Mouse (Mus musculus) ES-E14 (cell line): ENCODE measurements around the gene Gm43720. TPM values are rescaled to one million over a fixed set of nuclear protein-coding genes. Genes with fewer than 3 reads are reported as not detected.

ENCODE experiments used
- DNase-seq: peaks from one replicate; pipeline ENCODE4 v3.0.0-alpha.2; 2013; ENCODE audit warnings: low read depth, low spot score
- H3K27ac ChIP-seq: 2 replicates; pipeline ENCODE4 v1.5.1; 2012; ENCODE audit warnings: low read depth, mild to moderate bottlenecking, low read length, moderate library complexity, mixed read lengths; ENCODE audit not compliant: poor library complexity, insufficient read depth, severe bottlenecking
- H3K36me3 ChIP-seq: 2 replicates; pipeline ENCODE4 v1.6.1; 2012; ENCODE audit warnings: mild to moderate bottlenecking, low read length, moderate library complexity, mixed read lengths; ENCODE audit not compliant: control insufficient read depth, poor library complexity, insufficient read depth, severe bottlenecking
- H3K4me1 ChIP-seq, 2 experiments: fragments of 150-350 bp in 1 of 2; sonication (generic) in 1 of 2; 2 replicates each; pipeline ENCODE4 v1.6.1; 2012; ENCODE audit warnings: low read length in 2 of 2, mild to moderate bottlenecking in 1 of 2, mixed read lengths in 1 of 2; ENCODE audit not compliant: control insufficient read depth in 2 of 2, insufficient read depth in 2 of 2, poor library complexity in 1 of 2
- H3K4me3 ChIP-seq, 2 experiments: fragments of 150-350 bp in 1 of 2; sonication (generic) in 1 of 2; 2 replicates each; pipeline ENCODE4 v1.5.1; 2012; ENCODE audit warnings: low read length in 2 of 2, low read depth in 1 of 2, mild to moderate bottlenecking in 1 of 2, mixed read lengths in 1 of 2; ENCODE audit not compliant: insufficient read depth in 1 of 2, poor library complexity in 1 of 2, severe bottlenecking in 1 of 2
- H3K9ac ChIP-seq: 2 replicates; pipeline ENCODE4 v1.6.1; 2012; ENCODE audit warnings: low read depth, mild to moderate bottlenecking, low read length, mixed read lengths; ENCODE audit not compliant: poor library complexity, insufficient read depth, severe bottlenecking
- H3K9me3 ChIP-seq: fragments of 150-350 bp; sonication (generic); 2 replicates; pipeline ENCODE4 v1.6.1; 2012; ENCODE audit warnings: low read depth, mild to moderate bottlenecking, low read length; ENCODE audit not compliant: control insufficient read depth, insufficient read depth
- CHD2 ChIP-seq: IDR thresholded peaks from 2 replicates; pipeline ENCODE4 v1.6.1; 2014; ENCODE audit warnings: mild to moderate bottlenecking, low read depth, low read length, inconsistent platforms
- HCFC1 ChIP-seq: IDR thresholded peaks from 2 replicates; pipeline ENCODE4 v1.6.1; 2012; ENCODE audit warnings: low read length, inconsistent platforms, borderline replicate concordance; ENCODE audit not compliant: insufficient read depth
- MAFK ChIP-seq: IDR thresholded peaks from 2 replicates; pipeline ENCODE4 v1.6.1; 2014; ENCODE audit warnings: mild to moderate bottlenecking, low read depth, low read length, inconsistent platforms; ENCODE audit not compliant: insufficient read depth
- ZC3H11A ChIP-seq: IDR thresholded peaks from 2 replicates; pipeline ENCODE4 v1.6.1; 2012; ENCODE audit warnings: low read depth, mild to moderate bottlenecking, inconsistent platforms, low read length, borderline replicate concordance
- ZNF384 ChIP-seq: IDR thresholded peaks from 2 replicates; pipeline ENCODE4 v1.6.1; 2012; ENCODE audit warnings: low read depth, low read length, inconsistent platforms
- in situ Hi-C, 2 experiments: fragments of 600-800 bp; cut with MboI; formaldehyde crosslinking; loops; one replicate each; pipeline ENCODE4 v1.15.1; 2025; ENCODE audit warnings: low sequenced_read_pairs in 2 of 2, inconsistent platforms in 1 of 2; ENCODE audit not compliant: unreplicated experiment in 2 of 2
- total RNA-seq: library from RNA; depleted of rRNA; stranded (reverse); fragments of 300-350 nt; gene quantifications from 2 replicates; pipeline ENCODE4 v1.2.3, GENCODE M21; 2012; rRNA removed

Gm43720 gene
- not detected in 2 replicates for total RNA-seq

- Histone ChIP-seq H3K4me1 (peaks cover 2 to 9% of the 10 kb centered on the region in 2 experiments; a peak in 2 of 4 replicates), H3K27ac (no peak within 1 kb of the TSS; the same call in 1 of the 2 replicates), H3K9me3 (no peaks in the 10 kb centered on the region), H3K4me3 (peak within 1 kb of the TSS; percentile 70 to 81), H3K36me3 (peaks cover 4% of the 10 kb centered on the region; the same call in 1 of the 2 replicates), H3K9ac (peak within 1 kb of the TSS; percentile 81)
- TF ChIP-seq ZC3H11A (no peak), MAFK (no peak), HCFC1 (peak; percentile 66; the same call in 1 of the 2 replicates), CHD2 (no peak; the same call in 1 of the 2 replicates), ZNF384 (no peak)
- in situ Hi-C loops: no loop called here
- DNase-seq: peak; percentile 99
These were observed at the start of gene Gm43720, which contains the start of the genes Gpc2 and Stag3 for GRCm38 (mm10) chr5:138279585-138280424. TSS of gene Gm43720 (minus strand) at chr5:138279958. TSS of gene Gpc2 (minus strand) at chr5:138280005. TSS of gene Stag3 (plus strand) at chr5:138280240.

GRCm38 (mm10) chr5:138312795-138313194 is 33.0 kb upstream of the Gm43720 start:
- no peak overlapping the region for H3K27ac ChIP-seq
- no peak for TF ChIP-seq ZC3H11A
- TF ChIP-seq HCFC1: no peak
- TF ChIP-seq MAFK: no peak
- no peak for TF ChIP-seq CHD2
- no peak for TF ChIP-seq ZNF384
- no peaks in the 10 kb centered on the region for H3K9me3 ChIP-seq
- in situ Hi-C loops: no loop called here
- H3K36me3 ChIP-seq: peaks cover 12% of the 10 kb centered on the region
- H3K9ac ChIP-seq: no peak overlapping the region
- DNase-seq: no peak
- H3K4me1 ChIP-seq: no peaks in the 10 kb centered on the region
- H3K4me3 ChIP-seq: no peak overlapping the region

- in situ Hi-C loops: no loop called here
- TF ChIP-seq HCFC1: no peak
- no peak for TF ChIP-seq ZNF384
- no peak for TF ChIP-seq CHD2
- TF ChIP-seq MAFK: no peak
- TF ChIP-seq ZC3H11A: no peak
- Histone ChIP-seq H3K36me3 (peaks cover 45% of the 10 kb centered on the region), H3K9me3 (no peaks in the 10 kb centered on the region), H3K27ac (no peak overlapping the region), H3K9ac (no peak overlapping the region), H3K4me3 (no peak overlapping the region), H3K4me1 (no peaks in the 10 kb centered on the region)
- DNase-seq: no peak
These were observed 19.9 kb upstream of the Gm43720 start for GRCm38 (mm10) chr5:138299613-138300012.

GRCm38 (mm10) chr5:138294158-138294557 is 14.4 kb upstream of the Gm43720 start:
- no peak overlapping the region for H3K4me3 ChIP-seq
- H3K4me1 ChIP-seq: no peaks in the 10 kb centered on the region
- no peak overlapping the region for H3K27ac ChIP-seq
- no peak for TF ChIP-seq MAFK
- TF ChIP-seq HCFC1: no peak
- TF ChIP-seq ZC3H11A: no peak
- H3K9me3 ChIP-seq: no peaks in the 10 kb centered on the region
- DNase-seq: no peak
- H3K9ac ChIP-seq: no peak overlapping the region
- H3K36me3 ChIP-seq: peaks cover 21% of the 10 kb centered on the region
- in situ Hi-C loops: no loop called here

- Histone ChIP-seq H3K9me3 (no peaks in the 10 kb centered on the region), H3K4me3 (no peak overlapping the region), H3K27ac (no peak overlapping the region), H3K4me1 (no peaks in the 10 kb centered on the region), H3K9ac (no peak overlapping the region), H3K36me3 (peaks cover 11% of the 10 kb centered on the region)
- in situ Hi-C loops: no loop called here
- TF ChIP-seq HCFC1: no peak
- no peak for TF ChIP-seq CHD2
- no peak for DNase-seq
These were observed 11.9 kb upstream of the Gm43720 start for GRCm38 (mm10) chr5:138291638-138292037.
